Mouse (Mus musculus): Measurements from ENCODE around the gene Gosr1. TPM values are rescaled to one million over a fixed set of nuclear protein-coding genes. Genes with fewer than 3 reads are reported as not detected.

Gene Gosr1
- polyA plus RNA-seq (2012; rRNA removed) (24.7 and 26.0 TPM in 2 replicates), polyA plus RNA-seq (2014; fragmentation: Nextera tagmentation; extraction: Ambion mirVana) (36.3 and 37.0 TPM in 2 replicates)

- DNase-seq (ENCODE audit: low spot score) (peak; percentile 98), ATAC-seq (ENCODE audit: low FRiP score, low read depth) (peak; percentile 97)
- under 1% methylated on average over 28 of the region's 28 CpGs for WGBS
- H3K4me2 ChIP-seq (replicated peaks; ENCODE audit: low read depth, low read length, severe bottlenecking) = peak within 1 kb of the TSS; percentile 57
- no peaks in the 10 kb centered on the region for H3K4me1 ChIP-seq (ENCODE audit: control insufficient read depth, insufficient read depth, low read length)
- peak within 1 kb of the TSS; percentile 97 for H3K9ac ChIP-seq (ENCODE audit: low read depth, low read length, severe bottlenecking)
- peak within 1 kb of the TSS; percentile 82 for H3K27ac ChIP-seq (replicated peaks; ENCODE audit: low read depth, low read length)
- TF ChIP-seq POLR2A (IDR thresholded peaks at IDR 0.05; ENCODE audit: borderline replicate concordance, extremely low read depth, insufficient read depth, insufficient read length) = peak; percentile 44; the same call in 1 of the 2 replicates
- H3K27me3 ChIP-seq (ENCODE audit: control insufficient read depth, insufficient read depth, low read length) = no peaks in the 10 kb centered on the region
- peak within 1 kb of the TSS; percentile 91 for H3K4me3 ChIP-seq (replicated peaks; ENCODE audit: low read length)
- no peaks in the 10 kb centered on the region for H3K9me3 ChIP-seq (ENCODE audit: control insufficient read depth, low read length)
- H3K36me3 ChIP-seq (ENCODE audit: control insufficient read depth, insufficient read depth, low read length) = peaks cover 24% of the 10 kb centered on the region
Measured at GRCm38 (mm10) chr11:76763053-76763740, at the start of gene Gosr1. Gene Gosr1, minus strand, starts transcription at chr11:76763579.

- H3K36me3 ChIP-seq (ENCODE audit: control insufficient read depth, insufficient read depth, low read length) = peaks cover 39% of the 10 kb centered on the region
Measured at GRCm38 (mm10) chr11:76810706-76811495, 47.5 kb upstream of the Gosr1 start.

DNA sequence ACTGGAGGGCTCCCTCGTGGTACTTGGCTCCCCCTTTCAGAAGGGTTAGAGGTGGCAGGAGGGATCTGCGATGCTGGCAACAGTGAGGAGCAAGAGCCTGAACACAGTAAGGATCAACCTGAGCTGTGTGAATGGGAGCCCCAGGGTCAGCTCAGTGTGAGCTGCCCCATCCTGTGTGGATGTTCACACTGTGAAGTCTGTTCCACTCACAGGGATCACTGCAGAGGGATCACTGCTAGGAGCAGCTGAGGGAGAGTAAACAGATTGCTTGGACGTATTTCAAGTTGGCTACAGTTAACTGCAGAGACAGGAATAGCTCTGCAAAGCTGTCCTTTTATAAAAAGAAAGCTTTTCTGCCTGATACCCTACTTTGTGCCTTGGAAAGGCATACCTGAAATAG is 46.1 kb upstream of the Gosr1 start:
- H3K4me1 ChIP-seq (ENCODE audit: control insufficient read depth, insufficient read depth, low read length) = 0 out of 2 replicates have a peak, but pooled peaks cover 3% of the 10 kb centered on the region
- no peak overlapping the region for H3K4me2 ChIP-seq (replicated peaks; ENCODE audit: low read depth, low read length, severe bottlenecking)
- DNase-seq (ENCODE audit: low spot score) = no peak
- ATAC-seq (ENCODE audit: low FRiP score, low read depth) = no peak
- no peaks in the 10 kb centered on the region for H3K27me3 ChIP-seq (ENCODE audit: control insufficient read depth, insufficient read depth, low read length)
- no peak for TF ChIP-seq POLR2A (IDR thresholded peaks at IDR 0.05; ENCODE audit: borderline replicate concordance, extremely low read depth, insufficient read depth, insufficient read length)
- H3K36me3 ChIP-seq (ENCODE audit: control insufficient read depth, insufficient read depth, low read length) = peaks cover 51% of the 10 kb centered on the region
- no peak overlapping the region for H3K9ac ChIP-seq (ENCODE audit: low read depth, low read length, severe bottlenecking)
- H3K4me3 ChIP-seq (replicated peaks; ENCODE audit: low read length) = no peak overlapping the region
- H3K9me3 ChIP-seq (ENCODE audit: control insufficient read depth, low read length) = no peaks in the 10 kb centered on the region
- 51% methylated on average over 3 of the region's 3 CpGs for WGBS
- H3K27ac ChIP-seq (replicated peaks; ENCODE audit: low read depth, low read length) = no peak overlapping the region

More at GRCm38 (mm10) chr11:76810706-76811495, 47.5 kb upstream of the Gosr1 start:
- H3K9me3 ChIP-seq (ENCODE audit: control insufficient read depth, low read length) = no peaks in the 10 kb centered on the region
- H3K4me1 ChIP-seq (ENCODE audit: control insufficient read depth, insufficient read depth, low read length) = 0 out of 2 replicates have a peak, but pooled peaks cover 3% of the 10 kb centered on the region
- H3K4me3 ChIP-seq (replicated peaks; ENCODE audit: low read length) = no peak overlapping the region
- no peak overlapping the region for H3K9ac ChIP-seq (ENCODE audit: low read depth, low read length, severe bottlenecking)
- no peaks in the 10 kb centered on the region for H3K27me3 ChIP-seq (ENCODE audit: control insufficient read depth, insufficient read depth, low read length)
- TF ChIP-seq POLR2A (IDR thresholded peaks at IDR 0.05; ENCODE audit: borderline replicate concordance, extremely low read depth, insufficient read depth, insufficient read length) = no peak
- DNase-seq (ENCODE audit: low spot score) (no peak), ATAC-seq (ENCODE audit: low FRiP score, low read depth) (no peak)
- H3K27ac ChIP-seq (replicated peaks; ENCODE audit: low read depth, low read length) = no peak overlapping the region
- H3K4me2 ChIP-seq (replicated peaks; ENCODE audit: low read depth, low read length, severe bottlenecking) = no peak overlapping the region
- 85% methylated on average over 9 of the region's 9 CpGs for WGBS

GRCm38 (mm10) chr11:76808550-76808949 is 45.2 kb upstream of the Gosr1 start:
- no peak for TF ChIP-seq POLR2A (IDR thresholded peaks at IDR 0.05; ENCODE audit: borderline replicate concordance, extremely low read depth, insufficient read depth, insufficient read length)
- no peak overlapping the region for H3K27ac ChIP-seq (replicated peaks; ENCODE audit: low read depth, low read length)
- H3K27me3 ChIP-seq (ENCODE audit: control insufficient read depth, insufficient read depth, low read length) = no peaks in the 10 kb centered on the region
- ATAC-seq (ENCODE audit: low FRiP score, low read depth) (no peak), DNase-seq (ENCODE audit: low spot score) (no peak)
- no peak overlapping the region for H3K9ac ChIP-seq (ENCODE audit: low read depth, low read length, severe bottlenecking)
- H3K4me3 ChIP-seq (replicated peaks; ENCODE audit: low read length) = no peak overlapping the region
- H3K9me3 ChIP-seq (ENCODE audit: control insufficient read depth, low read length) = no peaks in the 10 kb centered on the region
- H3K36me3 ChIP-seq (ENCODE audit: control insufficient read depth, insufficient read depth, low read length) = peaks cover 55% of the 10 kb centered on the region
- WGBS = 91% methylated on average over 7 of the region's 7 CpGs
- 0 out of 2 replicates have a peak, but pooled peaks cover 3% of the 10 kb centered on the region for H3K4me1 ChIP-seq (ENCODE audit: control insufficient read depth, insufficient read depth, low read length)
- H3K4me2 ChIP-seq (replicated peaks; ENCODE audit: low read depth, low read length, severe bottlenecking) = no peak overlapping the region

- WGBS = 85% methylated on average over 3 of the region's 3 CpGs
- Histone ChIP-seq H3K4me2 (replicated peaks; ENCODE audit: low read depth, low read length, severe bottlenecking) (no peak overlapping the region), H3K4me3 (replicated peaks; ENCODE audit: low read length) (no peak overlapping the region), H3K9ac (ENCODE audit: low read depth, low read length, severe bottlenecking) (no peak overlapping the region), H3K4me1 (ENCODE audit: control insufficient read depth, insufficient read depth, low read length) (0 out of 2 replicates have a peak, but pooled peaks cover 3% of the 10 kb centered on the region), H3K9me3 (ENCODE audit: control insufficient read depth, low read length) (no peaks in the 10 kb centered on the region), H3K27ac (replicated peaks; ENCODE audit: low read depth, low read length) (no peak overlapping the region), H3K27me3 (ENCODE audit: control insufficient read depth, insufficient read depth, low read length) (no peaks in the 10 kb centered on the region), H3K36me3 (ENCODE audit: control insufficient read depth, insufficient read depth, low read length) (peaks cover 43% of the 10 kb centered on the region)
- DNase-seq (ENCODE audit: low spot score) = no peak
- ATAC-seq (ENCODE audit: low FRiP score, low read depth) = no peak
- no peak for TF ChIP-seq POLR2A (IDR thresholded peaks at IDR 0.05; ENCODE audit: borderline replicate concordance, extremely low read depth, insufficient read depth, insufficient read length)
Measured at GRCm38 (mm10) chr11:76807007-76807679, 43.8 kb upstream of the Gosr1 start.

Data from limb, embryonic 14.5 days (tissue).